Comparison of ENCODE assay signal across 14 mouse cellular contexts in genomic region chr16:7152401-7152800, GRCm38 (mm10).
"Had no signal": no experiment of that assay in that cellular context is flagged by ENCODE, and none has a peak within 500 bp of the region (broad histone marks: within the 10 kb centered on the region; RNA-seq: fewer than 3 reads in every experiment).

No protein-coding gene starts in this region.

- H3K4me3 ChIP-seq: limb, embryonic 12.5 days; liver, embryonic 13.5 days; lung, embryonic 15.5 days had no signal

- ATAC-seq: liver, postnatal 0 days had no signal

- H3K9me3 ChIP-seq: limb, embryonic 12.5 days; liver, embryonic 13.5 days; lung, embryonic 15.5 days had no signal

- H3K27ac ChIP-seq: kidney, postnatal 0 days; limb, embryonic 12.5 days; liver, embryonic 13.5 days; lung, embryonic 15.5 days had no signal

- DNase-seq: kidney, adult 11 months; kidney, adult 9 months; kidney, postnatal 36 days; layer of hippocampus, adult 9-11 months; layer of hippocampus, postnatal 36 days; liver; liver, embryonic 13.5 days; liver, postnatal 0 days; lung, postnatal 36 days; right cerebral cortex, postnatal 14 days; thymus, postnatal 36 days had no signal

- H3K4me2 ChIP-seq: limb, embryonic 12.5 days; liver, embryonic 13.5 days; lung, embryonic 15.5 days had no signal

- H3K27me3 ChIP-seq: limb, embryonic 12.5 days; liver, embryonic 13.5 days; lung, embryonic 15.5 days had no signal

- H3K9ac ChIP-seq: limb, embryonic 12.5 days; liver, embryonic 13.5 days; liver, postnatal 0 days; lung, embryonic 15.5 days had no signal

- H3K4me1 ChIP-seq: liver, embryonic 13.5 days had no signal

- H3K36me3 ChIP-seq: limb, embryonic 12.5 days; liver, embryonic 13.5 days; lung, embryonic 15.5 days had no signal
